Mouse (Mus musculus) liver, adult 2 months (tissue): ENCODE results near the gene Kdm4a. TPM values are rescaled to one million over a fixed set of nuclear protein-coding genes. Genes with fewer than 3 reads are reported as not detected.

Source experiments
- DNase-seq: peaks from one replicate; pipeline ENCODE4 v3.0.0-alpha.2; 2011; ENCODE audit warnings: low read depth, low spot score; ENCODE audit errors: extremely low read depth
- H3K27ac ChIP-seq: fragments of 200-500 bp; replicated peaks from 2 replicates; pipeline ENCODE4 v1.5.1; 2012; ENCODE audit warnings: low read depth, mild to moderate bottlenecking, control low read depth, inconsistent platforms, low read length; ENCODE audit not compliant: insufficient read depth
- H3K27me3 ChIP-seq: fragments of 200-500 bp; 2 replicates; pipeline ENCODE4 v1.6.1; 2012; ENCODE audit warnings: mild to moderate bottlenecking, moderate library complexity, low read length, inconsistent platforms; ENCODE audit not compliant: control insufficient read depth, insufficient read depth
- H3K36me3 ChIP-seq: fragments of 200-500 bp; 2 replicates; pipeline ENCODE4 v1.6.1; 2012; ENCODE audit warnings: low read length, inconsistent platforms; ENCODE audit not compliant: control insufficient read depth, insufficient read depth
- H3K4me1 ChIP-seq: fragments of 200-500 bp; 2 replicates; pipeline ENCODE4 v1.6.1; 2011; ENCODE audit warnings: low read length; ENCODE audit not compliant: control insufficient read depth, insufficient read depth
- H3K4me3 ChIP-seq: fragments of 200-500 bp; 2 replicates; pipeline ENCODE4 v1.5.1; 2011; ENCODE audit warnings: low read depth, mild to moderate bottlenecking, control low read depth, low read length, moderate library complexity; ENCODE audit not compliant: insufficient read depth
- H3K79me2 ChIP-seq: fragments of 200-500 bp; 2 replicates; pipeline ENCODE4 v1.6.1; 2012; ENCODE audit warnings: inconsistent platforms, mild to moderate bottlenecking, low read length, moderate library complexity; ENCODE audit not compliant: control insufficient read depth, insufficient read depth
- H3K9ac ChIP-seq: fragments of 200-500 bp; 2 replicates; pipeline ENCODE4 v1.6.1; 2012; ENCODE audit warnings: low read depth, mild to moderate bottlenecking, control low read depth, inconsistent platforms, low read length
- CTCF ChIP-seq: fragments of 200-500 bp; IDR thresholded peaks from 2 replicates; pipeline ENCODE4 v1.5.1; 2011; ENCODE audit warnings: low read depth, low read length, control low read depth
- POLR2A ChIP-seq: fragments of 200-500 bp; IDR thresholded peaks from 2 replicates; pipeline ENCODE4 v1.6.1; 2011; ENCODE audit warnings: low read length, control low read depth; ENCODE audit not compliant: insufficient read depth; ENCODE audit errors: extremely low read depth
- WGBS: fragments of 180-500 bp; shearing (Covaris S2); methylation state at CpG from one replicate; pipeline ENCODE4 v1.1.7; 2018; 5-methylcytosine and 5-hydroxymethylcytosine counted together
- polyA plus RNA-seq: library from polyadenylated mRNA; depleted of rRNA; stranded (reverse); fragments of >200 nt; gene quantifications from 2 replicates; pipeline ENCODE4 v1.2.3, GENCODE M21; 2012
- total RNA-seq: library from RNA; depleted of rRNA; stranded (reverse); fragments of >200 nt; gene quantifications from 2 replicates; pipeline ENCODE4 v1.2.3, GENCODE M21; 2014

Gene Kdm4a
- total and polyA plus RNA-seq, 2 experiments = 10.5 to 15.3 TPM

GRCm38 (mm10) chr4:118171006-118171405, 8.8 kb downstream of the Kdm4a start:
- peak; percentile 15 for DNase-seq
- Histone ChIP-seq H3K27ac (no peak overlapping the region), H3K4me3 (no peak overlapping the region), H3K36me3 (peaks cover 50% of the 10 kb centered on the region), H3K27me3 (no peaks in the 10 kb centered on the region), H3K79me2 (peaks cover 3% of the 10 kb centered on the region), H3K4me1 (no peaks in the 10 kb centered on the region), H3K9ac (no peak overlapping the region)
- TF ChIP-seq CTCF = peak; percentile 61
- no peak for TF ChIP-seq POLR2A
- 91% methylated on average over 9 of the region's 9 CpGs for WGBS

GRCm38 (mm10) chr4:118162123-118162522, 17.7 kb downstream of the Kdm4a start:
- Histone ChIP-seq H3K4me3 (no peak overlapping the region), H3K9ac (no peak overlapping the region), H3K27ac (no peak overlapping the region), H3K4me1 (peaks cover 6% of the 10 kb centered on the region; the same call in 1 of the 2 replicates), H3K27me3 (no peaks in the 10 kb centered on the region), H3K36me3 (peaks cover 37% of the 10 kb centered on the region), H3K79me2 (peaks cover 7% of the 10 kb centered on the region; the same call in 1 of the 2 replicates)
- 92% methylated on average over 12 of the region's 12 CpGs for WGBS
- DNase-seq = no peak
- TF ChIP-seq POLR2A (no peak), CTCF (no peak)

- H3K9ac ChIP-seq = no peak overlapping the region
- no peak for TF ChIP-seq CTCF
- TF ChIP-seq POLR2A = no peak
- H3K36me3 ChIP-seq = peaks cover 25% of the 10 kb centered on the region
- H3K4me3 ChIP-seq = no peak overlapping the region
- 33% methylated on average over 3 of the region's 3 CpGs for WGBS
- peaks cover 4% of the 10 kb centered on the region; the same call in 1 of the 2 replicates for H3K79me2 ChIP-seq
- peak; percentile 97 for DNase-seq
- H3K27ac ChIP-seq = peak overlapping the region; percentile 57
- H3K27me3 ChIP-seq = no peaks in the 10 kb centered on the region
- peaks cover 6% of the 10 kb centered on the region; the same call in 1 of the 2 replicates for H3K4me1 ChIP-seq
Measured at GRCm38 (mm10) chr4:118157666-118158065, 22.2 kb downstream of the Kdm4a start.

GRCm38 (mm10) chr4:118156559-118156958, 23.3 kb downstream of the Kdm4a start:
- Histone ChIP-seq H3K4me3 (no peak overlapping the region), H3K36me3 (peaks cover 27% of the 10 kb centered on the region), H3K4me1 (peaks cover 6% of the 10 kb centered on the region; the same call in 1 of the 2 replicates), H3K9ac (no peak overlapping the region), H3K27ac (no peak overlapping the region), H3K79me2 (no peaks in the 10 kb centered on the region; the same call in 1 of the 2 replicates), H3K27me3 (no peaks in the 10 kb centered on the region)
- WGBS = 95% methylated on average over 15 of the region's 15 CpGs
- no peak for DNase-seq
- TF ChIP-seq POLR2A (no peak), CTCF (no peak)

GRCm38 (mm10) chr4:118154889-118155288, 25.0 kb downstream of the Kdm4a start:
- no peak for TF ChIP-seq POLR2A
- no peak for TF ChIP-seq CTCF
- DNase-seq = no peak
- Histone ChIP-seq H3K79me2 (no peaks in the 10 kb centered on the region; the same call in 1 of the 2 replicates), H3K4me3 (no peak overlapping the region), H3K9ac (no peak overlapping the region), H3K4me1 (peaks cover 6% of the 10 kb centered on the region; the same call in 1 of the 2 replicates), H3K36me3 (peaks cover 19% of the 10 kb centered on the region), H3K27ac (no peak overlapping the region), H3K27me3 (no peaks in the 10 kb centered on the region)
- 89% methylated on average over 5 of the region's 5 CpGs for WGBS

GRCm38 (mm10) chr4:118152020-118152785, 27.6 kb downstream of the Kdm4a start:
- H3K79me2 ChIP-seq = no peaks in the 10 kb centered on the region; the same call in 1 of the 2 replicates
- H3K36me3 ChIP-seq = peaks cover 26% of the 10 kb centered on the region
- no peak for TF ChIP-seq CTCF
- TF ChIP-seq POLR2A = no peak
- peak; percentile 25 for DNase-seq
- no peak overlapping the region for H3K4me3 ChIP-seq
- H3K4me1 ChIP-seq = peaks cover 1% of the 10 kb centered on the region; the same call in 1 of the 2 replicates
- no peak overlapping the region for H3K27ac ChIP-seq
- WGBS = 86% methylated on average over 17 of the region's 17 CpGs
- H3K27me3 ChIP-seq = no peaks in the 10 kb centered on the region
- H3K9ac ChIP-seq = no peak overlapping the region
